Mouse (Mus musculus): ENCODE results near the gene Nek1. TPM values are rescaled to one million over a fixed set of nuclear protein-coding genes. Genes with fewer than 3 reads are reported as not detected.

Nek1 gene
- polyA plus RNA-seq, 1 experiment = 2.9 TPM

- Histone ChIP-seq H3K36me3 (ENCODE audit: control insufficient read depth, insufficient read depth, low read length) (0 out of 2 replicates have a peak, but pooled peaks cover 4% of the 10 kb centered on the region), H3K27me3 (ENCODE audit: control insufficient read depth, insufficient read depth, low read length) (no peaks in the 10 kb centered on the region), H3K27ac (ENCODE audit: insufficient read depth, low read depth, low read length) (no peak overlapping the region), H3K4me1 (ENCODE audit: control insufficient read depth, insufficient read depth, insufficient read length, low read length) (no peaks in the 10 kb centered on the region), H3K4me3 (ENCODE audit: low read depth, low read length) (no peak overlapping the region)
- WGBS = 77% methylated on average over 1 of the region's 1 CpGs
- no peak for TF ChIP-seq POLR2A (IDR thresholded peaks at IDR 0.05; ENCODE audit: low read depth, low read length)
- no peak for TF ChIP-seq CTCF (IDR thresholded peaks at IDR 0.05; ENCODE audit: extremely low read depth, insufficient read length, insufficient replicate concordance, low read depth, low read length)
Measured at GRCm38 (mm10) chr8:61046816-61047215, 53.8 kb downstream of the Nek1 start.

- no peak for TF ChIP-seq POLR2A (IDR thresholded peaks at IDR 0.05; ENCODE audit: low read depth, low read length)
- no peak for TF ChIP-seq CTCF (IDR thresholded peaks at IDR 0.05; ENCODE audit: extremely low read depth, insufficient read length, insufficient replicate concordance, low read depth, low read length)
- Histone ChIP-seq H3K27ac (ENCODE audit: insufficient read depth, low read depth, low read length) (no peak overlapping the region), H3K4me3 (ENCODE audit: low read depth, low read length) (no peak overlapping the region), H3K36me3 (ENCODE audit: control insufficient read depth, insufficient read depth, low read length) (0 out of 2 replicates have a peak, but pooled peaks cover 8% of the 10 kb centered on the region), H3K4me1 (ENCODE audit: control insufficient read depth, insufficient read depth, insufficient read length, low read length) (no peaks in the 10 kb centered on the region), H3K27me3 (ENCODE audit: control insufficient read depth, insufficient read depth, low read length) (no peaks in the 10 kb centered on the region)
- WGBS = 94% methylated on average over 1 of the region's 1 CpGs
Measured at GRCm38 (mm10) chr8:61053017-61053416, 60.0 kb downstream of the Nek1 start.

GRCm38 (mm10) chr8:61054313-61054712 is 61.3 kb downstream of the Nek1 start:
- Histone ChIP-seq H3K4me1 (ENCODE audit: control insufficient read depth, insufficient read depth, insufficient read length, low read length) (no peaks in the 10 kb centered on the region), H3K27ac (ENCODE audit: insufficient read depth, low read depth, low read length) (no peak overlapping the region), H3K27me3 (ENCODE audit: control insufficient read depth, insufficient read depth, low read length) (no peaks in the 10 kb centered on the region), H3K4me3 (ENCODE audit: low read depth, low read length) (no peak overlapping the region), H3K36me3 (ENCODE audit: control insufficient read depth, insufficient read depth, low read length) (0 out of 2 replicates have a peak, but pooled peaks cover 8% of the 10 kb centered on the region)
- TF ChIP-seq POLR2A (IDR thresholded peaks at IDR 0.05; ENCODE audit: low read depth, low read length) (no peak), CTCF (IDR thresholded peaks at IDR 0.05; ENCODE audit: extremely low read depth, insufficient read length, insufficient replicate concordance, low read depth, low read length) (no peak)
- whole genome bisulfite sequencing = 89% methylated on average over 5 of the region's 5 CpGs

- Histone ChIP-seq H3K4me3 (ENCODE audit: low read depth, low read length) (no peak overlapping the region), H3K4me1 (ENCODE audit: control insufficient read depth, insufficient read depth, insufficient read length, low read length) (no peaks in the 10 kb centered on the region), H3K36me3 (ENCODE audit: control insufficient read depth, insufficient read depth, low read length) (0 out of 2 replicates have a peak, but pooled peaks cover 4% of the 10 kb centered on the region), H3K27me3 (ENCODE audit: control insufficient read depth, insufficient read depth, low read length) (no peaks in the 10 kb centered on the region), H3K27ac (ENCODE audit: insufficient read depth, low read depth, low read length) (no peak overlapping the region)
- TF ChIP-seq CTCF (IDR thresholded peaks at IDR 0.05; ENCODE audit: extremely low read depth, insufficient read length, insufficient replicate concordance, low read depth, low read length) (no peak), POLR2A (IDR thresholded peaks at IDR 0.05; ENCODE audit: low read depth, low read length) (no peak)
- 69% methylated on average over 3 of the region's 3 CpGs for WGBS
Measured at GRCm38 (mm10) chr8:61056997-61057396, 64.0 kb downstream of the Nek1 start.

GRCm38 (mm10) chr8:61059143-61059542 is 66.1 kb downstream of the Nek1 start:
- no peak overlapping the region for H3K4me3 ChIP-seq (ENCODE audit: low read depth, low read length)
- H3K27ac ChIP-seq (ENCODE audit: insufficient read depth, low read depth, low read length) = no peak overlapping the region
- H3K27me3 ChIP-seq (ENCODE audit: control insufficient read depth, insufficient read depth, low read length) = no peaks in the 10 kb centered on the region
- no peak for TF ChIP-seq CTCF (IDR thresholded peaks at IDR 0.05; ENCODE audit: extremely low read depth, insufficient read length, insufficient replicate concordance, low read depth, low read length)
- no peak for TF ChIP-seq POLR2A (IDR thresholded peaks at IDR 0.05; ENCODE audit: low read depth, low read length)
- H3K36me3 ChIP-seq (ENCODE audit: control insufficient read depth, insufficient read depth, low read length) = peaks cover 4% of the 10 kb centered on the region; the same call in 1 of the 2 replicates
- H3K4me1 ChIP-seq (ENCODE audit: control insufficient read depth, insufficient read depth, insufficient read length, low read length) = no peaks in the 10 kb centered on the region

- peaks cover 2% of the 10 kb centered on the region; the same call in 1 of the 2 replicates for H3K36me3 ChIP-seq (ENCODE audit: control insufficient read depth, insufficient read depth, low read length)
- H3K4me3 ChIP-seq (ENCODE audit: low read depth, low read length) = no peak overlapping the region
- TF ChIP-seq CTCF (IDR thresholded peaks at IDR 0.05; ENCODE audit: extremely low read depth, insufficient read length, insufficient replicate concordance, low read depth, low read length) = no peak
- TF ChIP-seq POLR2A (IDR thresholded peaks at IDR 0.05; ENCODE audit: low read depth, low read length) = no peak
- H3K27ac ChIP-seq (ENCODE audit: insufficient read depth, low read depth, low read length) = no peak overlapping the region
- 76% methylated on average over 7 of the region's 7 CpGs for WGBS
- no peaks in the 10 kb centered on the region for H3K27me3 ChIP-seq (ENCODE audit: control insufficient read depth, insufficient read depth, low read length)
- H3K4me1 ChIP-seq (ENCODE audit: control insufficient read depth, insufficient read depth, insufficient read length, low read length) = no peaks in the 10 kb centered on the region
Measured at GRCm38 (mm10) chr8:61060412-61060811, 67.4 kb downstream of the Nek1 start.

GRCm38 (mm10) chr8:61075059-61075458 is 82.1 kb downstream of the Nek1 start:
- H3K4me1 ChIP-seq (ENCODE audit: control insufficient read depth, insufficient read depth, insufficient read length, low read length) = no peaks in the 10 kb centered on the region
- H3K27me3 ChIP-seq (ENCODE audit: control insufficient read depth, insufficient read depth, low read length) = no peaks in the 10 kb centered on the region
- H3K36me3 ChIP-seq (ENCODE audit: control insufficient read depth, insufficient read depth, low read length) = peaks cover 5% of the 10 kb centered on the region
- TF ChIP-seq CTCF (IDR thresholded peaks at IDR 0.05; ENCODE audit: extremely low read depth, insufficient read length, insufficient replicate concordance, low read depth, low read length) = no peak
- no peak for TF ChIP-seq POLR2A (IDR thresholded peaks at IDR 0.05; ENCODE audit: low read depth, low read length)
- no peak overlapping the region for H3K27ac ChIP-seq (ENCODE audit: insufficient read depth, low read depth, low read length)
- H3K4me3 ChIP-seq (ENCODE audit: low read depth, low read length) = no peak overlapping the region
